Mouse (Mus musculus) bone marrow macrophage, adult 2 months (primary cell): ENCODE data around the gene Hist2h2be. TPM values are rescaled to one million over a fixed set of nuclear protein-coding genes. Genes with fewer than 3 reads are reported as not detected.
A peak's percentile ranks its signal among the peaks of the same experiment; 100 is the strongest.

Experiments
- H3K27ac ChIP-seq: 2 replicates; pipeline ENCODE4 v1.5.1; 2012; ENCODE audit warnings: low read depth, low read length; ENCODE audit not compliant: insufficient read depth
- H3K4me1 ChIP-seq: 2 replicates; pipeline ENCODE4 v1.6.1; 2012; ENCODE audit warnings: low read length; ENCODE audit not compliant: control insufficient read depth, insufficient read depth
- H3K4me3 ChIP-seq: 2 replicates; pipeline ENCODE4 v1.5.1; 2012; ENCODE audit warnings: mild to moderate bottlenecking, low read length, moderate library complexity; ENCODE audit not compliant: insufficient read depth
- CTCF ChIP-seq: IDR thresholded peaks from 2 replicates; pipeline ENCODE4 v1.5.1; 2012; ENCODE audit warnings: low read depth, mild to moderate bottlenecking, low read length, moderate library complexity
- POLR2A ChIP-seq: IDR thresholded peaks from 2 replicates; pipeline ENCODE4 v1.6.1; 2012; ENCODE audit warnings: mild to moderate bottlenecking, low read depth, low read length, borderline replicate concordance
- polyA plus RNA-seq: library from polyadenylated mRNA; stranded (reverse); fragments of >200 nt; gene quantifications from 2 replicates; pipeline ENCODE4 v1.2.4, GENCODE M21; 2012; ENCODE audit not compliant: missing spikeins, insufficient read depth, insufficient read length

Gene Hist2h2be
- polyA plus RNA-seq, 1 experiment = 13.9 TPM

GRCm38 (mm10) chr3:96226695-96227648 lies 6.1 kb downstream of the Hist2h2be start:
- TF ChIP-seq CTCF (no peak), POLR2A (no peak)
- H3K27ac ChIP-seq = peak overlapping the region; percentile 93
- peak overlapping the region; percentile 11; the same call in 1 of the 2 replicates for H3K4me3 ChIP-seq
- H3K4me1 ChIP-seq = peaks cover 70% of the 10 kb centered on the region

GRCm38 (mm10) chr3:96228828-96229227 lies 7.9 kb downstream of the Hist2h2be start:
- H3K4me3 ChIP-seq = no peak overlapping the region
- peak overlapping the region; percentile 28; the same call in 1 of the 2 replicates for H3K27ac ChIP-seq
- peaks cover 66% of the 10 kb centered on the region for H3K4me1 ChIP-seq
- TF ChIP-seq CTCF (no peak), POLR2A (no peak)

- Histone ChIP-seq H3K4me1 (peaks cover 52% of the 10 kb centered on the region), H3K27ac (no peak overlapping the region), H3K4me3 (no peak overlapping the region)
- no peak for TF ChIP-seq CTCF
- no peak for TF ChIP-seq POLR2A
These were observed 9.5 kb downstream of the Hist2h2be start for GRCm38 (mm10) chr3:96230404-96230803.

- no peak for TF ChIP-seq CTCF
- TF ChIP-seq POLR2A = no peak
- Histone ChIP-seq H3K27ac (no peak overlapping the region), H3K4me3 (no peak overlapping the region), H3K4me1 (peaks cover 45% of the 10 kb centered on the region)
These were observed 10.2 kb downstream of the Hist2h2be start for GRCm38 (mm10) chr3:96230910-96231757.

GRCm38 (mm10) chr3:96231758-96232120 lies 10.8 kb downstream of the Hist2h2be start:
- Histone ChIP-seq H3K4me3 (no peak overlapping the region), H3K27ac (no peak overlapping the region), H3K4me1 (peaks cover 47% of the 10 kb centered on the region)
- TF ChIP-seq POLR2A = no peak
- no peak for TF ChIP-seq CTCF

- Histone ChIP-seq H3K4me3 (no peak overlapping the region), H3K27ac (no peak overlapping the region), H3K4me1 (peaks cover 23% of the 10 kb centered on the region)
- TF ChIP-seq POLR2A = no peak
- TF ChIP-seq CTCF = no peak
These were observed 14.0 kb downstream of the Hist2h2be start for GRCm38 (mm10) chr3:96234914-96235313.

- H3K4me1 ChIP-seq = peaks cover 16% of the 10 kb centered on the region
- no peak overlapping the region for H3K4me3 ChIP-seq
- no peak overlapping the region for H3K27ac ChIP-seq
- no peak for TF ChIP-seq CTCF
- TF ChIP-seq POLR2A = no peak
These were observed 14.9 kb downstream of the Hist2h2be start for GRCm38 (mm10) chr3:96235836-96236235.

- H3K4me1 ChIP-seq = peaks cover 12% of the 10 kb centered on the region
- H3K4me3 ChIP-seq = peak overlapping the region; percentile 57
- TF ChIP-seq POLR2A (no peak), CTCF (no peak)
- peak overlapping the region; percentile 69; the same call in 1 of the 2 replicates for H3K27ac ChIP-seq
These were observed 16.0 kb downstream of the Hist2h2be start for GRCm38 (mm10) chr3:96236834-96237334.

GRCm38 (mm10) chr3:96237335-96237903 lies 16.5 kb downstream of the Hist2h2be start:
- Histone ChIP-seq H3K27ac (peak overlapping the region; percentile 69), H3K4me3 (peak overlapping the region; percentile 57), H3K4me1 (peaks cover 16% of the 10 kb centered on the region)
- TF ChIP-seq CTCF (no peak), POLR2A (no peak)
